Mouse (Mus musculus) lung, embryonic 14.5 days (tissue): ENCODE data around the gene Tomm70a. TPM values are rescaled to one million over a fixed set of nuclear protein-coding genes. Genes with fewer than 3 reads are reported as not detected.

Source experiments
- ATAC-seq: fragments of 200-750 bp; cut with Nextera tagmentation; 2 replicates; pipeline ENCODE4 v1.8.0; 2017; ENCODE audit warnings: mild to moderate bottlenecking, moderate TSS enrichment, moderate library complexity; ENCODE audit not compliant: insufficient read depth
- DNase-seq: peaks from one replicate; pipeline ENCODE4 v3.0.0-alpha.2; 2015
- H3K27ac ChIP-seq: fragments of 300-500 bp; sonication (generic); 2 replicates; pipeline ENCODE4 v1.5.1; 2014; ENCODE audit warnings: low read depth, mild to moderate bottlenecking, moderate library complexity
- H3K27me3 ChIP-seq: fragments of 300-500 bp; sonication (generic); 2 replicates; pipeline ENCODE4 v1.6.1; 2014; ENCODE audit warnings: low read length, control low read depth; ENCODE audit not compliant: insufficient read depth
- H3K36me3 ChIP-seq: fragments of 300-500 bp; sonication (generic); 2 replicates; pipeline ENCODE4 v1.6.1; 2014; ENCODE audit warnings: control low read depth; ENCODE audit not compliant: insufficient read depth
- H3K4me1 ChIP-seq: fragments of 300-500 bp; sonication (generic); 2 replicates; pipeline ENCODE4 v1.6.1; 2014; ENCODE audit warnings: antibody characterized with exemption, control low read depth; ENCODE audit not compliant: insufficient read depth
- H3K4me2 ChIP-seq: fragments of 300-500 bp; sonication (generic); 2 replicates; pipeline ENCODE4 v1.6.1; 2014; ENCODE audit warnings: mild to moderate bottlenecking
- H3K4me3 ChIP-seq: fragments of 300-500 bp; sonication (generic); 2 replicates; pipeline ENCODE4 v1.5.1; 2014; ENCODE audit warnings: low read depth, low read length
- H3K9ac ChIP-seq: fragments of 300-500 bp; sonication (generic); 2 replicates; pipeline ENCODE4 v1.6.1; 2014
- H3K9me3 ChIP-seq: fragments of 300-500 bp; sonication (generic); 2 replicates; pipeline ENCODE4 v1.6.1; 2016; ENCODE audit warnings: low read depth, low read length, control low read depth
- CTCF ChIP-seq: IDR thresholded peaks from 2 replicates; pipeline ENCODE4 v1.5.1; 2016; ENCODE audit warnings: antibody characterized with exemption, low read depth
- WGBS: fragments of 180-500 bp; shearing (Covaris S2); extraction: QIAGEN DNeasy Blood & Tissue Kit; methylation state at CpG from one replicate; pipeline ENCODE4 v1.1.7; 2014; 5-methylcytosine and 5-hydroxymethylcytosine counted together
- polyA plus RNA-seq: library from polyadenylated mRNA; unstranded; fragments of >200 nt; fragmentation: Nextera tagmentation; extraction: Ambion mirVana; gene quantifications from 2 replicates; pipeline ENCODE4 v1.2.1, GENCODE M21; 2014

Gene Tomm70a
- polyA plus RNA-seq, 1 experiment from 2014 or later = 62.0 TPM

- Histone ChIP-seq H3K27me3 (no peaks in the 10 kb centered on the region), H3K9me3 (no peaks in the 10 kb centered on the region), H3K27ac (no peak overlapping the region), H3K4me1 (peaks cover 8% of the 10 kb centered on the region; the same call in 1 of the 2 replicates), H3K4me2 (peak overlapping the region; percentile 75), H3K4me3 (peak overlapping the region; percentile 99), H3K36me3 (no peaks in the 10 kb centered on the region), H3K9ac (peak overlapping the region; percentile 96)
- peak; percentile 5 for DNase-seq
- ATAC-seq = no peak
- 38% methylated on average over 6 of the region's 6 CpGs for WGBS
- no peak for TF ChIP-seq CTCF
These were observed 1.4 kb downstream of the Tomm70a start for GRCm38 (mm10) chr16:57122682-57123445.

DNA sequence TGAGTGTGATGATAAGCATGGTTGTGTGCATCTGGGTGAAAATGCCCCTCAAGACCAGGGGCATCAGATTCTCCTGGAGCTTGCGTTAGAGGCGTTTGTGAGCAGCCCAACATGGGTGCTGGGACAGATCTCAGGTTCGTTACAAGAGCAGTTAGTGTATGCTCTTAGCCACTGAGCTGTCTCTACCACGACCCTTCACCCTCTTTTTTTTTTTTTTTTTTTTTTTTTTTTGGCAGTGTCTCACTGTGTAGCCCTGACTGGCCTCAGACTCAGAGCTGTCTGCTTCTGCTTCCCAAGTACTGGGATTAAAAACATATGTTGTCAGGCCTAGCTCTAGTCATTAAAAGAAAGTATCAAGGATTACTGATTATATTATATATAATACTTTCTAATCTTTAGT is 4.8 kb downstream of the Tomm70a start:
- TF ChIP-seq CTCF = no peak
- no peak for ATAC-seq
- no peaks in the 10 kb centered on the region for H3K36me3 ChIP-seq
- H3K27me3 ChIP-seq = no peaks in the 10 kb centered on the region
- peak; percentile 13 for DNase-seq
- no peak overlapping the region for H3K9ac ChIP-seq
- H3K4me1 ChIP-seq = peaks cover 8% of the 10 kb centered on the region; the same call in 1 of the 2 replicates
- H3K27ac ChIP-seq = no peak overlapping the region
- H3K4me2 ChIP-seq = no peak overlapping the region
- WGBS = 62% methylated on average over 4 of the region's 4 CpGs
- H3K9me3 ChIP-seq = no peaks in the 10 kb centered on the region
- H3K4me3 ChIP-seq = no peak overlapping the region

DNA sequence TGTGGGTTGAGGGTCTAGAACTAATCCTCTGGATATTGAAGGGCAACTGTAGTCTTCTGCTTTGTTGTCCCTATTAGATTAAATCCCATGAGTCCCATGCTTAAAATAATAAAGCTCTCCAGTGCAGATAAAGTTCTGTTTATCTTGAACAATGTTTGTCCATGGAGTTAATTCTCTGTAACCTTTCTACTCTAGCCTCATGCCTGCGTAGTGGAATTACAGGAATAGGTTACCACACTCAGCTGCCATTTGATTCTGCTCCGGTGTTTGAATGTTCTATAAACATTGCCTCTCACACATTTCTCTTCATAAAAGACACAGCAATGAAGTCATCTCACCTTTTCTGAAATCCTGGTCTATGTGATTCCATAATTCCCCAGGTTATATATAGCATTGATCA is 6.3 kb downstream of the Tomm70a start:
- Histone ChIP-seq H3K36me3 (0 out of 2 replicates have a peak, but pooled peaks cover under 1% of the 10 kb centered on the region), H3K4me2 (no peak overlapping the region), H3K4me3 (no peak overlapping the region), H3K9me3 (no peaks in the 10 kb centered on the region), H3K4me1 (peaks cover 8% of the 10 kb centered on the region; the same call in 1 of the 2 replicates), H3K27ac (no peak overlapping the region), H3K9ac (no peak overlapping the region), H3K27me3 (no peaks in the 10 kb centered on the region)
- WGBS = 66% methylated on average over 2 of the region's 2 CpGs
- no peak for TF ChIP-seq CTCF
- ATAC-seq (no peak), DNase-seq (no peak)

GRCm38 (mm10) chr16:57130752-57131400 is 9.4 kb downstream of the Tomm70a start:
- no peaks in the 10 kb centered on the region for H3K4me1 ChIP-seq
- H3K4me2 ChIP-seq = no peak overlapping the region
- TF ChIP-seq CTCF = no peak
- no peaks in the 10 kb centered on the region for H3K9me3 ChIP-seq
- H3K9ac ChIP-seq = no peak overlapping the region
- H3K4me3 ChIP-seq = no peak overlapping the region
- DNase-seq = no peak
- ATAC-seq = no peak
- peaks cover 20% of the 10 kb centered on the region for H3K36me3 ChIP-seq
- H3K27ac ChIP-seq = no peak overlapping the region
- 79% methylated on average over 3 of the region's 3 CpGs for WGBS
- H3K27me3 ChIP-seq = no peaks in the 10 kb centered on the region

GRCm38 (mm10) chr16:57131544-57131943 is 10.0 kb downstream of the Tomm70a start:
- no peaks in the 10 kb centered on the region for H3K27me3 ChIP-seq
- H3K4me2 ChIP-seq = no peak overlapping the region
- H3K4me3 ChIP-seq = no peak overlapping the region
- WGBS = 87% methylated on average over 4 of the region's 4 CpGs
- H3K36me3 ChIP-seq = peaks cover 27% of the 10 kb centered on the region
- no peak for DNase-seq
- H3K9ac ChIP-seq = no peak overlapping the region
- no peaks in the 10 kb centered on the region for H3K4me1 ChIP-seq
- ATAC-seq = no peak
- no peak for TF ChIP-seq CTCF
- no peak overlapping the region for H3K27ac ChIP-seq
- H3K9me3 ChIP-seq = no peaks in the 10 kb centered on the region

GRCm38 (mm10) chr16:57132326-57132725 is 10.8 kb downstream of the Tomm70a start:
- 28% methylated on average over 1 of the region's 1 CpGs for WGBS
- no peaks in the 10 kb centered on the region for H3K4me1 ChIP-seq
- H3K9ac ChIP-seq = no peak overlapping the region
- peaks cover 34% of the 10 kb centered on the region for H3K36me3 ChIP-seq
- ATAC-seq (no peak), DNase-seq (no peak)
- TF ChIP-seq CTCF = no peak
- no peaks in the 10 kb centered on the region for H3K27me3 ChIP-seq
- no peak overlapping the region for H3K27ac ChIP-seq
- H3K4me2 ChIP-seq = no peak overlapping the region
- no peaks in the 10 kb centered on the region for H3K9me3 ChIP-seq
- no peak overlapping the region for H3K4me3 ChIP-seq

GRCm38 (mm10) chr16:57133611-57134010 is 12.1 kb downstream of the Tomm70a start:
- 91% methylated on average over 6 of the region's 6 CpGs for WGBS
- DNase-seq (no peak), ATAC-seq (no peak)
- no peaks in the 10 kb centered on the region for H3K4me1 ChIP-seq
- TF ChIP-seq CTCF = no peak
- H3K9me3 ChIP-seq = no peaks in the 10 kb centered on the region
- no peak overlapping the region for H3K9ac ChIP-seq
- no peak overlapping the region for H3K27ac ChIP-seq
- H3K27me3 ChIP-seq = no peaks in the 10 kb centered on the region
- no peak overlapping the region for H3K4me3 ChIP-seq
- H3K4me2 ChIP-seq = no peak overlapping the region
- H3K36me3 ChIP-seq = peaks cover 45% of the 10 kb centered on the region
